Mouse (Mus musculus) forebrain, embryonic 16.5 days (tissue): ENCODE measurements at regions not wholly inside any gene's neighbourhood (a gene's known extent, or its start where the extent isn't known, plus 50 kb on each side); places are given as distances from the start of the nearest gene placed in this dataset.

Experiments
- ATAC-seq: fragments of 200-750 bp; cut with Nextera tagmentation; 2 replicates; pipeline ENCODE4 v1.8.0; 2017; ENCODE audit warnings: mild to moderate bottlenecking, moderate library complexity
- H3K27ac ChIP-seq: fragments of 300-500 bp; sonication (generic); 2 replicates; pipeline ENCODE4 v1.5.1; 2014; ENCODE audit warnings: low read length, control low read depth
- H3K27me3 ChIP-seq: fragments of 300-500 bp; sonication (generic); replicated peaks from 2 replicates; pipeline ENCODE4 v1.6.1; 2014; ENCODE audit warnings: low read length; ENCODE audit not compliant: control insufficient read depth, insufficient read depth
- H3K36me3 ChIP-seq: fragments of 300-500 bp; sonication (generic); 2 replicates; pipeline ENCODE4 v1.6.1; 2014; ENCODE audit not compliant: control insufficient read depth, insufficient read depth
- H3K4me1 ChIP-seq: fragments of 300-500 bp; sonication (generic); replicated peaks from 2 replicates; pipeline ENCODE4 v1.6.1; 2014; ENCODE audit warnings: low read length; ENCODE audit not compliant: control insufficient read depth, insufficient read depth
- H3K4me2 ChIP-seq: fragments of 300-500 bp; sonication (generic); 2 replicates; pipeline ENCODE4 v1.6.1; 2014; ENCODE audit warnings: mild to moderate bottlenecking, low read length, control low read depth
- H3K4me3 ChIP-seq: fragments of 300-500 bp; sonication (generic); replicated peaks from 2 replicates; pipeline ENCODE4 v1.5.1; 2014; ENCODE audit warnings: mild to moderate bottlenecking, low read length, control low read depth
- H3K9ac ChIP-seq: fragments of 300-500 bp; sonication (generic); replicated peaks from 2 replicates; pipeline ENCODE4 v1.6.1; 2014; ENCODE audit warnings: low read depth, low read length, control low read depth
- H3K9me3 ChIP-seq: fragments of 300-500 bp; sonication (generic); 2 replicates; pipeline ENCODE4 v1.6.1; 2016; ENCODE audit warnings: low read length; ENCODE audit not compliant: control insufficient read depth
- WGBS: fragments of 180-500 bp; shearing (Covaris S2); extraction: QIAGEN DNeasy Blood & Tissue Kit; methylation state at CpG from one replicate; pipeline ENCODE4 v1.1.7; 2014; 5-methylcytosine and 5-hydroxymethylcytosine counted together

- Histone ChIP-seq H3K4me3 (no peak overlapping the region), H3K4me1 (peaks cover 4% of the 10 kb centered on the region; the same call in 1 of the 2 replicates), H3K9me3 (no peaks in the 10 kb centered on the region), H3K27me3 (no peaks in the 10 kb centered on the region; the same call in 1 of the 2 replicates), H3K4me2 (no peak overlapping the region), H3K9ac (no peak overlapping the region), H3K27ac (no peak overlapping the region), H3K36me3 (no peaks in the 10 kb centered on the region)
- WGBS = 68% methylated on average over 6 of the region's 6 CpGs
- ATAC-seq = no peak
Measured at GRCm38 (mm10) chrX:11575571-11575970, 247.9 kb downstream of the H2al1j start.

- H3K9me3 ChIP-seq = no peaks in the 10 kb centered on the region
- no peaks in the 10 kb centered on the region; the same call in 1 of the 2 replicates for H3K27me3 ChIP-seq
- ATAC-seq = no peak
- no peak overlapping the region for H3K4me3 ChIP-seq
- peaks cover 4% of the 10 kb centered on the region; the same call in 1 of the 2 replicates for H3K4me1 ChIP-seq
- 77% methylated on average over 8 of the region's 8 CpGs for WGBS
- H3K9ac ChIP-seq = no peak overlapping the region
- no peak overlapping the region for H3K27ac ChIP-seq
- no peaks in the 10 kb centered on the region for H3K36me3 ChIP-seq
- H3K4me2 ChIP-seq = no peak overlapping the region
Measured at GRCm38 (mm10) chrX:11576287-11576686, 248.7 kb downstream of the H2al1j start.

GRCm38 (mm10) chrX:11577294-11577693, 249.7 kb downstream of the H2al1j start:
- Histone ChIP-seq H3K4me2 (no peak overlapping the region), H3K9ac (no peak overlapping the region), H3K27me3 (no peaks in the 10 kb centered on the region; the same call in 1 of the 2 replicates), H3K4me3 (no peak overlapping the region), H3K9me3 (no peaks in the 10 kb centered on the region), H3K27ac (no peak overlapping the region), H3K36me3 (no peaks in the 10 kb centered on the region), H3K4me1 (peaks cover 4% of the 10 kb centered on the region; the same call in 1 of the 2 replicates)
- ATAC-seq = no peak
- 56% methylated on average over 3 of the region's 3 CpGs for WGBS

GRCm38 (mm10) chrX:11585353-11585752, 257.7 kb downstream of the H2al1j start:
- no peak overlapping the region for H3K4me2 ChIP-seq
- H3K36me3 ChIP-seq = no peaks in the 10 kb centered on the region
- no peaks in the 10 kb centered on the region for H3K9me3 ChIP-seq
- no peaks in the 10 kb centered on the region for H3K4me1 ChIP-seq
- no peak overlapping the region for H3K4me3 ChIP-seq
- 73% methylated on average over 5 of the region's 5 CpGs for WGBS
- H3K9ac ChIP-seq = no peak overlapping the region
- H3K27ac ChIP-seq = no peak overlapping the region
- H3K27me3 ChIP-seq = no peaks in the 10 kb centered on the region
- ATAC-seq = no peak

- Histone ChIP-seq H3K4me3 (no peak overlapping the region), H3K27me3 (no peaks in the 10 kb centered on the region), H3K4me2 (no peak overlapping the region), H3K27ac (no peak overlapping the region), H3K36me3 (no peaks in the 10 kb centered on the region), H3K9me3 (no peaks in the 10 kb centered on the region), H3K4me1 (peaks cover 5% of the 10 kb centered on the region; the same call in 1 of the 2 replicates), H3K9ac (no peak overlapping the region)
- 37% methylated on average over 10 of the region's 10 CpGs for WGBS
- ATAC-seq = no peak
Measured at GRCm38 (mm10) chrX:11591391-11592187, 264.0 kb downstream of the H2al1j start.

- no peaks in the 10 kb centered on the region for H3K36me3 ChIP-seq
- H3K27me3 ChIP-seq = no peaks in the 10 kb centered on the region
- H3K4me3 ChIP-seq = no peak overlapping the region
- peaks cover 5% of the 10 kb centered on the region; the same call in 1 of the 2 replicates for H3K4me1 ChIP-seq
- H3K27ac ChIP-seq = no peak overlapping the region
- ATAC-seq = no peak
- WGBS = 32% methylated on average over 3 of the region's 3 CpGs
- no peaks in the 10 kb centered on the region for H3K9me3 ChIP-seq
- H3K4me2 ChIP-seq = no peak overlapping the region
- no peak overlapping the region for H3K9ac ChIP-seq
Measured at GRCm38 (mm10) chrX:11594542-11594941, 266.9 kb downstream of the H2al1j start.

GRCm38 (mm10) chrX:11597548-11597947, 269.9 kb downstream of the H2al1j start:
- 0 out of 2 replicates have a peak, but pooled peaks have one; percentile 31 for ATAC-seq

GRCm38 (mm10) chrX:11614237-11614636, 286.6 kb downstream of the H2al1j start:
- H3K27ac ChIP-seq = no peak overlapping the region
- no peak overlapping the region for H3K4me2 ChIP-seq
- no peaks in the 10 kb centered on the region for H3K27me3 ChIP-seq
- H3K4me3 ChIP-seq = no peak overlapping the region
- H3K9ac ChIP-seq = no peak overlapping the region
- H3K36me3 ChIP-seq = no peaks in the 10 kb centered on the region
- no peaks in the 10 kb centered on the region for H3K9me3 ChIP-seq
- 31% methylated on average over 8 of the region's 8 CpGs for WGBS
- ATAC-seq = peak; percentile 59
- no peaks in the 10 kb centered on the region; the same call in 1 of the 2 replicates for H3K4me1 ChIP-seq

More at GRCm38 (mm10) chrX:11597548-11597947, 269.9 kb downstream of the H2al1j start:
- no peaks in the 10 kb centered on the region for H3K36me3 ChIP-seq
- H3K9ac ChIP-seq = no peak overlapping the region
- 58% methylated on average over 7 of the region's 7 CpGs for WGBS
- no peaks in the 10 kb centered on the region for H3K4me1 ChIP-seq
- H3K27ac ChIP-seq = no peak overlapping the region
- no peaks in the 10 kb centered on the region for H3K27me3 ChIP-seq
- no peaks in the 10 kb centered on the region for H3K9me3 ChIP-seq
- no peak overlapping the region for H3K4me2 ChIP-seq
- H3K4me3 ChIP-seq = no peak overlapping the region

- H3K36me3 ChIP-seq = no peaks in the 10 kb centered on the region
- WGBS = 40% methylated on average over 19 of the region's 19 CpGs
Measured at GRCm38 (mm10) chrX:11621045-11621763, 293.6 kb downstream of the H2al1j start.

More at GRCm38 (mm10) chrX:11621045-11621763, 293.6 kb downstream of the H2al1j start:
- peaks cover 10% of the 10 kb centered on the region; the same call in 1 of the 2 replicates for H3K4me1 ChIP-seq
- H3K4me3 ChIP-seq = no peak overlapping the region
- H3K27ac ChIP-seq = no peak overlapping the region
- no peaks in the 10 kb centered on the region for H3K9me3 ChIP-seq
- H3K27me3 ChIP-seq = no peaks in the 10 kb centered on the region
- ATAC-seq = peak; percentile 50; the same call in 1 of the 2 replicates
- no peak overlapping the region for H3K9ac ChIP-seq
- peak overlapping the region; percentile 12; the same call in 1 of the 2 replicates for H3K4me2 ChIP-seq
